Mouse (Mus musculus) adrenal gland, postnatal 25 days (tissue): Measurements from ENCODE around the gene Utf1. TPM values are rescaled to one million over a fixed set of nuclear protein-coding genes. Genes with fewer than 3 reads are reported as not detected.

Experiments
- DNase-seq: peaks from one replicate; pipeline ENCODE4 v3.0.0; 2021; ENCODE audit warnings: mixed read lengths
- long read RNA-seq: library from polyadenylated mRNA; stranded (forward); transcript quantifications from one replicate; pipeline ENCODE4 v2.0.0, GENCODE M21; 2021
- total RNA-seq: library from RNA; stranded (reverse); gene quantifications from 2 replicates; pipeline ENCODE4 v1.2.3, GENCODE M21; 2021

Gene Utf1
- total RNA-seq = not detected in 2 replicates
- long read RNA-seq = 0 reads

DNA sequence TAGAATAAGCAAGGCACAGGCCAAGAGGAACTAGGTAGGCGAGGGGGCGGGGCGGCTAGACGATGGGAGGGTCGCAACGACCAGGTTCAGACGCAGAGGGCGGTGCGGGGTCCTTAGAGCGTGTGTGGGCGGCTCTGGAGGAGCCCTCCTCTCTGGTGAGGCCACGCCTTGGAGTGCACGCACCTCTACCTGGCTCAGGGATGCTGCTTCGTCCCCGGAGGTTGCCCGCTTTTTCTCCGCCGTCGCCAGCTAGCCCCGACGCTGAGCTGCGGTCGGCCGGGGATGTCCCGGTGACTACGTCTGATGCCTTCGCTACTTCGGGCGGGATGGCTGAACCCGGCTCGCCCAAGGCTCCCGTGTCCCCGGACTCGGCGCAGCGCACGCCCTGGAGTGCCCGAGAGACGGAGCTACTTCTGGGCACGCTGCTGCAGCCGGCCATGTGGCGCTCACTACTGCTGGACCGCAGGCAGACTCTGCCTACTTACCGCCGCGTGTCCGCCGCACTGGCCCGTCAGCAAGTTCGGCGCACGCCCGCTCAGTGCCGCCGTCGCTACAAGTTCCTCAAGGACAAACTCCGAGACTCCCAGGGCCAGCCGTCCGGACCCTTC lies at the start of gene Utf1:
Gene Utf1, plus strand, starts transcription at position 116 of the 608 bp plus-strand sequence.
- DNase-seq = peak; percentile 52

- peak; percentile 64 for DNase-seq
These were observed 48.7 kb upstream of the Utf1 start, which contains the start of gene Kndc1 for GRCm38 (mm10) chr7:139894655-139895557. Gene Kndc1, plus strand, starts transcription at chr7:139894696.

GRCm38 (mm10) chr7:139896271-139896670 lies 47.3 kb upstream of the Utf1 start:
- no peak for DNase-seq

DNA sequence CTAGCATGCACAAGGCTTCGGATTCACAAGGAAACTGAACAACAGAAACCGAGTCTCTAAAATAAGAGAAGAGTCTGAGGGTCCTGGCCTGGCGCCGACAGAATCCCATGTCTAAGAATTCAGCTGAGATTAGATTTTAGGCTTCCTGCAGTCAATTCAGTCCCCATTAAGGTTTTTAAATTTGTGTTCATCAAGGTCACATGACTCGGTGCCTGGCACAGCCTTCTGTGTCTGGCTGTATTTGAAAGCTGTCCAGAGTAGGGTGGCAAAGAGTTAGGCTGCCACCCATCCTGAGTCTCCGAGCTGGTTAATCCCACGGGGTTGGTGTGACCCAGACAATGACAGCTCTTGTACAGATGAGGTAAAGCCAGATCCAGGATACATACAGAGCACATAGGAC lies 46.8 kb upstream of the Utf1 start:
- no peak for DNase-seq

- DNase-seq = no peak
These were observed 45.0 kb upstream of the Utf1 start for GRCm38 (mm10) chr7:139898606-139899005.

- DNase-seq = no peak
These were observed 44.1 kb upstream of the Utf1 start for GRCm38 (mm10) chr7:139899505-139899904.

GRCm38 (mm10) chr7:139900456-139900855 lies 43.1 kb upstream of the Utf1 start:
- no peak for DNase-seq

DNA sequence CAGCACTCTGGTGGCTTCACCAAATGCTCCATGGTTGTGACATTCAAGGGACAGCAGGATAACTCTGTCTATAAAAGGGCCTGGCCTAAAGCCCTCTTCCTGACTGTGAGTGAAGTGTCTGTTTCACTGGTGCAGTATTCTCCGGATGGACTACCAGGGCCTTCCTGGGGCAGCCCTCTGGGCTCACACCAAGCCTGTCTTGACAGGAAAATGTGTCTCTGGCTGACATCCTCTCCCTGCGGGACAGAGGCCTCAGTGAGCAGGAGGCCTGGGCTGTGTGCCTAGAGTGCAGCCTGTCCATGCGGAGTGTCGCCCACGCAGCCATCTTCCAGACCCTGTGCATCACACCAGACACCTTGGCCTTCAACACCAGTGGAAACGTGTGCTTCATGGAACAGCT lies 42.7 kb upstream of the Utf1 start:
- no peak for DNase-seq

DNA sequence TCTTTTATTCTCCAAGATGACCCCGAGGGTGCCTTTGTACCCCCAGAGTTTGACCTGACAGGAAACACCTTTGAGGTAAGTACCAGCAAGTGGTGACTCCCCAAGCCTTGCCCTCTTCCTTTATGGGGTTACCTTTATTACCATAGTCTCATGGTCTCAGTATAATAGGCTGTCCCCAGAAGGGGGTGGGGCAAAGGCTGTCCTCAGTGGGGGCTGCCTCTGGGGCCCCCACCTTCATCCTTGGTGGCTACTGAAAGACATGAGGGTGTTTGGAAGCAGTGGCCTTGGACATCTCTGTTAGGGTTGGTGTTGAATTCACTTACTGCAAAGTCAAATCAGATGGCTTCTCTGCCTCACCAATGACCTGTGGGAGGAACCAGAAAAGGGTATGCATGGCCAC lies 41.6 kb upstream of the Utf1 start:
- DNase-seq = no peak

DNA sequence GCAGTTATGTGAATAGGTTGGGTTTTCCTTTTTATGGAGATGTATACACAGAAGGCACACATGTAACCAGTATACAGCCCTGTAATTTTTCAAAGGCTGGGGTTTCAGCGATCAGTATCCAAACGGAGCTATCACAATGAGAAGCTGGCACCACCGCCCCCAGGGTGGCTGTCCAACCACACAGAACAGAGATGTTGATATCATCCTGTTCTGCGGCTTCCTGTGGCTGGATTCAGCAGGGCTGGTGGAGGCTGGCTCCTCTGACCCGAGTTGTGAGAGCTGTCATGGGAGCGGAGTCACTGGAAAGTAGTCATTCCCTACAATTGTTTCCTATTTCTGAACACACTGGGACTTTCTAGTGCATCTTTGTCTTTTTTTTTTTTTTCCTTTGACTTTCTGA lies 38.3 kb upstream of the Utf1 start:
- DNase-seq = no peak

- peak; percentile 26 for DNase-seq
These were observed 37.9 kb upstream of the Utf1 start for GRCm38 (mm10) chr7:139905661-139906060.

- DNase-seq = no peak
These were observed 35.4 kb upstream of the Utf1 start for GRCm38 (mm10) chr7:139908176-139908575.

- no peak for DNase-seq
These were observed 34.1 kb upstream of the Utf1 start for GRCm38 (mm10) chr7:139909469-139909868.

GRCm38 (mm10) chr7:139910204-139910835 lies 33.3 kb upstream of the Utf1 start:
- DNase-seq = no peak

DNA sequence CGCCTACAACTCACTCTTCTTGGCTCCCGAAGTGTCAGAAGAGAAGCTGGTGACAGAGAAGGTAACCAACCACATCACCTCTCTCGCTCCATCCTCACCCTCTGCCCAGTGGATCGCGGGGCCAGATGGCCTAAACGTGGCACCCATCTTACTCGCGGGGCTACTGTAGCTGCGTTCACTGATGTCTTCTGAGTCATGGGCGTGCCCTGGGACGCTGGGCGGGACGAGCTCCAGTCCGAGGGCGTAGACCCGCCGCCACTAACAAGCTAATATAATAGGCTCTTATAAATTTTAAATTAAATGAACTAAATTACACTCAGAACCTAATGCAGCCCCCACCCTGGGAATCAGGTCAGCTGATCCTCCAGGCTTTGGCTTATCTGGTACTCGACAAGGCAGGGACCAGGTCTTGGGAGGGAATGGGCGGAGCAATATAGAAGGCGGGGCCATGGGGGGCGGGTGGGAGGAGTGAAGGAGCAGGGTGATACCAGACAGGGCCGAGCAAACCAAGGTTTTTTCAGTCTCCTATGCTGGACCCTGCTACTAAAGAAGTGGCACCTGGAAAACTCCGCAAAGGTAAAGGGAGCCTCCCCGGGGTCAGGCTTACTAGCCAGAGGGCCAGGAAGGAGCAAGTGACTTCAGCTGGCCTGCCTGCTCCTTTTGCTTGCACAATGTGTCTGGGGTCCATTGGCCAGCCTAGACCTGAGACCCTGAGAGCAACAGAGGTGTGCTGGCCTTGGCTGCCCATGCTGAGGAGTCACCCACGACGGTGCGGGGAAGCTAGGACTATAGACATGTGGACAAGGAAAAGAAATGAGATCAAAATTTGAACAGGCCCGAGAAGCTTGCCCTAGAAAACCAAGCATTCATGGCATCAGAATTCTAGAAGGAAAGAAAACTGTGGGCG lies 29.2 kb upstream of the Utf1 start:
- DNase-seq = no peak

DNA sequence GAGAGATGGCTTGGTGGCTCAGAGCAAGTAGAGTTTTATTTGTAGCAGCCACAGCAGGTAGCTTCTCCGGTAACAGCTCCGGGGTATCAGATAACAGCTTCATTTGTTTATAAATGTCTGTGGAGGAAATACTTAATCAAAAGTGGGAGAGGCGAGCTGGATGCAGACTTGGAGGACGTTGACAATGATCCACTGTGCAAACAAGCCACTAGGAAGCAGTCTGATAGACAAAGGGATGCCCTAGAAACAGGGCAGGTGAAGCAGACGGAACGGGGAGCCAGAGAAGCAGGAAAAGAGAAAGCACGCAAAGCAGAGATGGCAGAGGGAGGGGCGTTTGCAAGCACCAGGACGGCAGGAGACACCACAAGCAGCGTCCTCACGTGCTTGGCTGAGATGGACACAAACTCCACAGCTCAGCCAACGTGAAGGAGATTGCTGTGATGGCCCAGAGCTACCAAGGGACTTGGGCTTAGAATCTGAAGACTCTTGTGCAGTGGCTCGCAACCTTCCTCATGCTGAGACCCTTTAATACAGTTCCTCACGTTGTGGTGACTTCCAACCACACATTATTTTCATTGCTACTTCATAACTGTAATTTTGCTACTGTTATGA lies 27.8 kb upstream of the Utf1 start:
- DNase-seq = no peak

GRCm38 (mm10) chr7:139916345-139916744 lies 27.2 kb upstream of the Utf1 start:
- DNase-seq = no peak

GRCm38 (mm10) chr7:139918262-139918661 lies 25.3 kb upstream of the Utf1 start:
- DNase-seq = no peak

DNA sequence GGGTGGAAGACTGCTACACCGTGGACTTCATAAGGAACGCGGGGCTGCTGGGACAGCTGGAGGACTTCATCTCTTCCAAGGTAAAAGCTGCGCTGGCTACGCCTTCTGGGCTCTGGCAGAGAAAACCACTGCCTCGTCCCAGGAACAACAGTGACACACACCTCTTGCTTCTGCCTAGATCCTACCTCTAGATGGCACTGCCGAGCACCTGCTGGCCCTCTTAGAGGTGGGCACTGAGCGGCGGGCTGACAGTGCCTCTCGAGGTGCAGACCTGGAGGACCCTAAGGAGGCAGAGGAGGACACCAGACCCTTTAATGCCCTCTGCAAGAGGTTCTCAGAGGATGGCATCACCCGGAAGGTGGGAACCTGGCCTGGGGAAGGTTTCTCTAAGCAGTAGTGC lies 12.9 kb upstream of the Utf1 start:
- peak; percentile 55 for DNase-seq

- no peak for DNase-seq
These were observed 6.9 kb upstream of the Utf1 start for GRCm38 (mm10) chr7:139936705-139937104.

DNA sequence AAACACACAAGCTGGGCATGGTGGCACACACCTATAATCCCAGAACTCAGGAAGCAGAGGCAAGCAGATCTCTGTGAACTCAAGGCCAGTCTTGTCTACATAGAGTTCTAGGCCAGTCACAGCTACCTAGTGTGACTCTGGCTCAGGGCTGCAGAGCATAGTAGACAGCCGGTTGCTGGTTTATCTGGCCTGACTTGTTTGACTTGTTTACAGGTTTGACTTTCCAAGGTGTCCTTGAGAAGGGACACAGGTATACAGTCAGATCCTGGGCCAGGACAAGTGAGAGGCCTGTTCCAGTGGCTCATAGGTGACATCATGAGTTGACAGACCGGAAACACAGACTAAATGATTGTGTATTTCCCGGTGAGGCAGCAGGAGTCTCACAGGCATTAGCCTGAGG lies 6.5 kb upstream of the Utf1 start:
- no peak for DNase-seq

GRCm38 (mm10) chr7:139937810-139938209 lies 5.8 kb upstream of the Utf1 start:
- DNase-seq = no peak
